Mouse (Mus musculus) liver, embryonic 11.5 days (tissue): ENCODE measurements around the gene Atg4b. TPM values are rescaled to one million over a fixed set of nuclear protein-coding genes. Genes with fewer than 3 reads are reported as not detected.

ENCODE experiments used
- ATAC-seq: fragments of 200-750 bp; cut with Nextera tagmentation; replicated peaks from 2 replicates; pipeline ENCODE4 v1.8.0; 2017; ENCODE audit warnings: moderate number of reproducible peaks, mild to moderate bottlenecking, moderate TSS enrichment, moderate library complexity; ENCODE audit not compliant: low FRiP score
- DNase-seq: peaks from one replicate; pipeline ENCODE4 v3.0.0-alpha.2; 2017; ENCODE audit warnings: low spot score
- H3K27ac ChIP-seq: fragments of 300-500 bp; sonication (generic); 2 replicates; pipeline ENCODE4 v1.5.1; 2014; ENCODE audit warnings: mild to moderate bottlenecking, low read depth, low read length, control low read depth
- H3K27me3 ChIP-seq: fragments of 300-500 bp; sonication (generic); replicated peaks from 2 replicates; pipeline ENCODE4 v1.6.1; 2014; ENCODE audit warnings: low read length, mixed read lengths; ENCODE audit not compliant: control insufficient read depth, insufficient read depth
- H3K36me3 ChIP-seq: fragments of 300-500 bp; sonication (generic); 2 replicates; pipeline ENCODE4 v1.6.1; 2014; ENCODE audit warnings: mild to moderate bottlenecking, low read length, moderate library complexity, mixed read lengths; ENCODE audit not compliant: control insufficient read depth, insufficient read depth
- H3K4me1 ChIP-seq: fragments of 300-500 bp; sonication (generic); replicated peaks from 2 replicates; pipeline ENCODE4 v1.6.1; 2014; ENCODE audit warnings: low read length, mixed read lengths; ENCODE audit not compliant: control insufficient read depth, insufficient read depth
- H3K4me2 ChIP-seq: fragments of 300-500 bp; sonication (generic); 2 replicates; pipeline ENCODE4 v1.6.1; 2014; ENCODE audit warnings: mild to moderate bottlenecking, control low read depth, moderate library complexity
- H3K4me3 ChIP-seq: fragments of 300-500 bp; sonication (generic); 2 replicates; pipeline ENCODE4 v1.5.1; 2014; ENCODE audit warnings: low read depth, low read length, control low read depth
- H3K9ac ChIP-seq: fragments of 300-500 bp; sonication (generic); 2 replicates; pipeline ENCODE4 v1.6.1; 2014; ENCODE audit warnings: low read depth, low read length, control low read depth
- H3K9me3 ChIP-seq: fragments of 300-500 bp; sonication (generic); 2 replicates; pipeline ENCODE4 v1.6.1; 2016; ENCODE audit warnings: low read length, inconsistent platforms, mixed read lengths; ENCODE audit not compliant: control insufficient read depth
- WGBS: fragments of 180-500 bp; shearing (Covaris S2); extraction: QIAGEN DNeasy Blood & Tissue Kit; methylation state at CpG from one replicate; pipeline ENCODE4 v1.1.7; 2014; 5-methylcytosine and 5-hydroxymethylcytosine counted together
- polyA plus RNA-seq: library from polyadenylated mRNA; unstranded; fragments of >200 nt; fragmentation: Nextera tagmentation; extraction: Ambion mirVana; gene quantifications from 2 replicates; pipeline ENCODE4 v1.2.1, GENCODE M21; 2014

The Atg4b gene
- polyA plus RNA-seq, result 86.2 and 87.6 TPM in 2 replicates

DNA sequence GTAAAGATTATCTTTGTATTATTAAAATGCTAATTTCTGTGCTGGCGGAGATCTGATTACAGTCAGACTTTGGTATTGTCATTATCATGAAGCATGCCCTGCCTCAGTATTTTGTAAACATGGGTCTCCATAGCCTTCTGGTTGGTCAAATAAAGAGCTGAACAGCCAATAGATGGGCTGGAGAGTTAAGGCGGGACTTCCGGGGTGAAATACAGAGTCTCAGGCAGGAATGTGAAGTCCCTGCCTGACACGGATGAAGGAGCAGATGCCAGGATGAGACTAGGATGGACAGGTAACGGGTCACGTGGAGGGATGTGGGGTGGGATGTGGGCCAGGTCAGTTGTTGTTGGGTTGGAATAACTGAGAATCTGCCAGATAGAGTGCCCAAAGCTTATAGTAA, at the start of gene Atg4b:
Gene Atg4b (plus strand): TSS at position 211 of the 400 bp plus-strand sequence.
- DNase-seq (no peak), ATAC-seq (no peak)
- WGBS, result 88% methylated on average over 6 of the region's 6 CpGs

GRCm38 (mm10) chr1:93702106-93702505, 49.2 kb upstream of the Atg4b start:
- DNase-seq (no peak), ATAC-seq (no peak)
- no peaks in the 10 kb centered on the region for H3K9me3 ChIP-seq
- H3K4me2 ChIP-seq, result no peak overlapping the region
- 67% methylated on average over 1 of the region's 1 CpGs for WGBS
- H3K27me3 ChIP-seq, result no peaks in the 10 kb centered on the region
- no peak overlapping the region for H3K27ac ChIP-seq
- H3K9ac ChIP-seq, result no peak overlapping the region
- H3K36me3 ChIP-seq, result no peaks in the 10 kb centered on the region
- H3K4me1 ChIP-seq, result 0 out of 2 replicates have a peak, but pooled peaks cover 2% of the 10 kb centered on the region
- H3K4me3 ChIP-seq, result no peak overlapping the region

More for the DNA sequence above, at the start of gene Atg4b:
- Histone ChIP-seq H3K36me3 (peaks cover 11% of the 10 kb centered on the region; the same call in 1 of the 2 replicates), H3K4me2 (no peak within 1 kb of the TSS), H3K27me3 (no peaks in the 10 kb centered on the region), H3K4me1 (peaks cover 13% of the 10 kb centered on the region), H3K9ac (no peak within 1 kb of the TSS), H3K4me3 (no peak within 1 kb of the TSS), H3K27ac (no peak within 1 kb of the TSS), H3K9me3 (no peaks in the 10 kb centered on the region)

GRCm38 (mm10) chr1:93703472-93704048, 47.7 kb upstream of the Atg4b start:
- Histone ChIP-seq H3K36me3 (no peaks in the 10 kb centered on the region), H3K27me3 (no peaks in the 10 kb centered on the region), H3K4me3 (no peak overlapping the region), H3K4me2 (no peak overlapping the region), H3K9me3 (no peaks in the 10 kb centered on the region), H3K27ac (no peak overlapping the region), H3K9ac (no peak overlapping the region), H3K4me1 (no peaks in the 10 kb centered on the region)
- 85% methylated on average over 10 of the region's 10 CpGs for WGBS
- no peak for DNase-seq
- no peak for ATAC-seq

DNA sequence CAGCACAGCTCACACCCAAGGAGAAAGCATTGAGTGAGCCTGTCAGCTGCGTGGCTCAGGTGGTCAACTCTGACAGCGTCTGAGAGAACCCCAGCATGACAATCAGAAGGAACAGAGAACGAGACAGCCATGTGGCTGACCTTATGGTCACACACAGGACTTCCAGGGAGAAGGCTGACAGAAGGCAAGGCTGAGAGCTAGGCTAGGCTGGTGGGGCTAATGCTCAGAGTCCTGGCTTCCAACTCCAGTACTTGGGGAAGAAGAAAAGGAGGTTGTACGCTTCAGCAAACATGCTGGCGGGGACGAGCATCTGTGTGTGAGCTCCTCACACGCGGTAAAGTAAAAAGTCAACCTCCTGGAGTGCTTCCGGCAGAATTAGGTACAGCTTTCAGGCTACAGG, 47.0 kb upstream of the Atg4b start:
- Histone ChIP-seq H3K9me3 (no peaks in the 10 kb centered on the region), H3K36me3 (no peaks in the 10 kb centered on the region), H3K4me2 (no peak overlapping the region), H3K27me3 (no peaks in the 10 kb centered on the region), H3K4me3 (no peak overlapping the region), H3K4me1 (no peaks in the 10 kb centered on the region), H3K9ac (no peak overlapping the region), H3K27ac (no peak overlapping the region)
- ATAC-seq (no peak), DNase-seq (no peak)
- WGBS, result 93% methylated on average over 9 of the region's 9 CpGs

DNA sequence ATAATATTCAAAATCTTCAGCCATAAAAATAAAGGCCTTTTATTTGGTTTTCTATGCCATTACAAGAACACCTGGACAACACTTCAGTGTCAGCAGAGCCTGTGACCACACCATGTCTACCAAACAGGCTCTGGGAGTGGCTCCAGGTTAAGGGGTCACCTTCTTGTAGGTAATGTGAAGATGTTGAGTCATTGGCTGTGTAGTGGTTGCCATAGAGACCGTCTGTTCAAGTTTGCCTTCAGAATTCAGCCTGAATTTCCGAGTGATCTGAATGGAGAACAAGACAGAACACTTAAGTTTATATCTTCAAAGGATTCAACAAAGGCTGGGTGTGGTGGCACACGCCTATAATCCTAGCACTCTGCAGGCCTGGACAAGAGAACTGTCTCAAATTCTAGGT, 45.9 kb upstream of the Atg4b start:
- H3K27ac ChIP-seq, result no peak overlapping the region
- H3K4me1 ChIP-seq, result no peaks in the 10 kb centered on the region
- 81% methylated on average over 3 of the region's 3 CpGs for WGBS
- H3K27me3 ChIP-seq, result no peaks in the 10 kb centered on the region
- no peaks in the 10 kb centered on the region for H3K9me3 ChIP-seq
- ATAC-seq, result no peak
- no peak for DNase-seq
- no peak overlapping the region for H3K9ac ChIP-seq
- no peak overlapping the region for H3K4me2 ChIP-seq
- H3K4me3 ChIP-seq, result no peak overlapping the region
- no peaks in the 10 kb centered on the region for H3K36me3 ChIP-seq

- H3K27ac ChIP-seq, result no peak overlapping the region
These were observed 35.1 kb upstream of the Atg4b start for GRCm38 (mm10) chr1:93716166-93716565.

DNA sequence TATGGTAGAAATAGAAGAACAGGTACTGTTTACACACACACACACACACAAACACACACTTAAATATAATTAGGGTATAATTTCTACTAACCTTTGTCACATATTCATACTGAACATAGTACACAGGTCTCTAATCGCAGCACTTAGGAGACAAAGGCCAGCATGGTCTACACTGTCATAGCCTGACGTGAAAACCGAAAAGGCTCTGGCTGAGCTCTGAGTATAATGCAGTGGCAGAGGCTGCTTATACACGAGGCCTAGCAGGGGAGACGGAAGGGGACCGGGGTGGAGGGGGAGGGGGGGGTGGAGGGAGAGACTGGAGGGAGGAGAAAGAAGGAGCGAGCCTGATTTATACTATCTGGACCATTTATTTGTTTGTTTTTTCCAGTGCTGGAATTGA, 29.7 kb upstream of the Atg4b start:
- no peaks in the 10 kb centered on the region for H3K4me1 ChIP-seq
- no peak overlapping the region for H3K4me3 ChIP-seq
- DNase-seq (no peak), ATAC-seq (no peak)
- no peak overlapping the region for H3K4me2 ChIP-seq
- no peak overlapping the region for H3K9ac ChIP-seq
- no peaks in the 10 kb centered on the region for H3K9me3 ChIP-seq
- 83% methylated on average over 7 of the region's 7 CpGs for WGBS
- no peak overlapping the region for H3K27ac ChIP-seq
- no peaks in the 10 kb centered on the region for H3K27me3 ChIP-seq
- peaks cover 5% of the 10 kb centered on the region; the same call in 1 of the 2 replicates for H3K36me3 ChIP-seq

More at GRCm38 (mm10) chr1:93716166-93716565, 35.1 kb upstream of the Atg4b start:
- Histone ChIP-seq H3K9ac (no peak overlapping the region), H3K4me2 (no peak overlapping the region), H3K4me3 (no peak overlapping the region), H3K4me1 (no peaks in the 10 kb centered on the region), H3K9me3 (no peaks in the 10 kb centered on the region), H3K36me3 (peaks cover 7% of the 10 kb centered on the region; the same call in 1 of the 2 replicates), H3K27me3 (no peaks in the 10 kb centered on the region)
- ATAC-seq (no peak), DNase-seq (no peak)
- WGBS, result 84% methylated on average over 2 of the region's 2 CpGs

DNA sequence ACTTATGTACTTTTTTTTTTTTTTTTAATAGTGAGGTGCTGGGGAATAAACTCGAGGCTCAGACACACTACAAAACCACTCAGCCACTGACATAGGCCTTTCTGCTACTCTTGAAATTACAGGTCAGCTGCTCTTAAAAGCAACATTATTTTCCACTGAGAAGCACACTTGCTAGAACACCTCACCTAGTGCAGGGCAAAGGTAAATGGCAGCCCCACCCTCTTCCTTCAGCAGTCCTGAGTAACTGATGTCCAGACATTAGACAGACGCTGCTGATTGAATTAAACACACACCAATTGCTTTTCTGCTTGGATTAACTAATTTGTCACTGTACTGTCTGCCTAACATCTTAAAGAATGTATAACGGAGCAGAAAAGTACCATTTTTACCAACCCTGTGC, 26.7 kb upstream of the Atg4b start:
- Histone ChIP-seq H3K27me3 (no peaks in the 10 kb centered on the region), H3K9me3 (no peaks in the 10 kb centered on the region), H3K27ac (no peak overlapping the region), H3K36me3 (peaks cover 3% of the 10 kb centered on the region; the same call in 1 of the 2 replicates), H3K4me3 (no peak overlapping the region), H3K4me1 (no peaks in the 10 kb centered on the region), H3K4me2 (no peak overlapping the region), H3K9ac (no peak overlapping the region)
- ATAC-seq (no peak), DNase-seq (no peak)
- 86% methylated on average over 3 of the region's 3 CpGs for WGBS

DNA sequence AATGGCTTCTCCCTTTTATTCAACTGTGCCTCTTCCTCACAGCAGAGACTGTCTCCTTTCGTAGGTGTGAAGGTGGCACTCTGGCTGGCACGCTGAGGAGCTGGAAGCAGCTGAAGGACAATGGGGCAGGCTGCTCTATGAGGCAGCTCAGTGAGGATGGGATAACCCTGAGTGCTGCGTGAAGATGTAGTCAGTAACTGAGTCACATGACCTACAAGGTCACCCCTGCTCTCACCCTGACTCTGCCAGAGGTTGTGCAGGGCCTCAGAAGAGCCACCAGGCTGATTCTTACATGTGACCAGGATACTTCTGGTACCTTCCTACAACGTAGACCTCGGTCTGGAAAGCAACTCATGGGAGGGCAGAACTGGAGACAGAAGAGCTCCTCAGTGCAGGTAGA, 25.6 kb upstream of the Atg4b start:
- 91% methylated on average over 5 of the region's 5 CpGs for WGBS
- Histone ChIP-seq H3K4me3 (no peak overlapping the region), H3K27ac (no peak overlapping the region), H3K4me2 (no peak overlapping the region), H3K36me3 (peaks cover 3% of the 10 kb centered on the region; the same call in 1 of the 2 replicates), H3K27me3 (no peaks in the 10 kb centered on the region), H3K9me3 (no peaks in the 10 kb centered on the region), H3K4me1 (no peaks in the 10 kb centered on the region), H3K9ac (no peak overlapping the region)
- DNase-seq, result no peak
- ATAC-seq, result no peak
